Mouse (Mus musculus): ENCODE data around the gene Car7.

DNA sequence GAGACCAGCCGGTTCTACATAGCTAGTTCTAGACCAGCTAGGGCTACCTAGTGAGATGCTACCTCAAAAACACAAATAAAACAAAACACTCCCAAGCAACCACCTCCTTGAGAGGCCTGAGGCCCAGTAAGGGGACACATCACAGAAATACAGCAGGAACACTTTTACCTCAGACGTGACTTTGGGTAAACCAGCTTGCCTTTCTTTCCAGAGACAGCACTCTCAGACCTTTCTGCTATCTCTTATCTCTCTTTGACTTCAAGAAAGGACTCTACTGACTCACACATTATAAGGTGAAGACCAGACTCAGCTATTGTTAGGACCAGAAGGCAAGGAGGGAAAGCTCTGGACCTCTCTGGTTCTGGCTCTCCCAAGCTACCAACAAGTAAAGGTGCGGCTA, 55.8 kb downstream of the Car7 start:
- no peak for TF ChIP-seq CTCF (IDR thresholded peaks at IDR 0.05; ENCODE audit: low read depth)
- no peak for TF ChIP-seq EP300 (IDR thresholded peaks at IDR 0.05; ENCODE audit: low read depth)
